Mouse (Mus musculus) CH12F3 (cell line): ENCODE measurements around the gene Flt3.

Experiments
- in situ Hi-C: fragments of 300-500 bp; cut with MboI; formaldehyde crosslinking; loops from 2 replicates; pipeline ENCODE4 v1.14.3; 2020; ENCODE audit warnings: low sequenced_read_pairs

Gene Flt3

DNA sequence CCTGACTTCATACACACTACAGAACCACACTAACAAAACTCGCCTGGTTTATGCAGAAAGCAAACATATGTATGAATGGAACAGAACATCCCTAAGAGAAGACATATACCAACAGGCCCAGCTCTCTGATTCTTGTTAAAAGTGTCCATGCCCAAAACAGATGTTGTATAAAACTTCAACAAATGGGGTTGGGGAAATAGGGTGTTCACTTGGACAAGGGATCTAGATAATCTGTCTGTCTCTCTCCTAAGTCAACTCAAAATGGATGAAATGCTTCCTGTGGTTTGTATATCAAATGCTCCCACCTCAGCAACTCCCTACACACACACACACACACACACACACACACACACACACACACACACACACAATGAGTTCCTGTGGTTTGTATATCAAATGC is 17.7 kb upstream of the Flt3 start:
- in situ Hi-C loops = no loop called here

- in situ Hi-C loops = no loop called here
Measured at GRCm38 (mm10) chr5:147410585-147410984, 10.3 kb upstream of the Flt3 start.

- in situ Hi-C loops = no loop called here
Measured at GRCm38 (mm10) chr5:147408731-147409130, 8.4 kb upstream of the Flt3 start.

- in situ Hi-C loops = no loop called here
Measured at GRCm38 (mm10) chr5:147406135-147406534, 5.8 kb upstream of the Flt3 start.

GRCm38 (mm10) chr5:147402505-147402904 is 2.2 kb upstream of the Flt3 start:
- in situ Hi-C loops = no loop called here

DNA sequence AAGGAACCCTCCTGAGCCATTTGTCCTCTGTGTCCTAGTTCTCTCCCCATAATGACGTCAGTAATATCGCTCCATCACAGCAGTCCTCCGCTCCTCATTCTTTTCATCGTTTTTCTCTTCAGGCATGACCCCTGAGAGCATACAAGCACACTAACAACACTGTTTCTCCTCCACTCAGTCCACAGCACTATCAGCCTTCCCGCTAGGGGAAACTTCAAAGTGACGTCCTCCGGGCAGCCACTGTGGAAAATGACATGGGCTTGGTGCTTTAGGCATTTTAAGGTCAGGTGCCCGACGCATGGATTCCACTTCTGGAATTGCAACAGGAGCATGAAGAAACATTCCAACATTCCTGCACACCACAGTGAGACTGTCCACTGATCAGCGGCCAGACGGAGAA is 735 bp upstream of the Flt3 start:
- in situ Hi-C loops = no loop called here

DNA sequence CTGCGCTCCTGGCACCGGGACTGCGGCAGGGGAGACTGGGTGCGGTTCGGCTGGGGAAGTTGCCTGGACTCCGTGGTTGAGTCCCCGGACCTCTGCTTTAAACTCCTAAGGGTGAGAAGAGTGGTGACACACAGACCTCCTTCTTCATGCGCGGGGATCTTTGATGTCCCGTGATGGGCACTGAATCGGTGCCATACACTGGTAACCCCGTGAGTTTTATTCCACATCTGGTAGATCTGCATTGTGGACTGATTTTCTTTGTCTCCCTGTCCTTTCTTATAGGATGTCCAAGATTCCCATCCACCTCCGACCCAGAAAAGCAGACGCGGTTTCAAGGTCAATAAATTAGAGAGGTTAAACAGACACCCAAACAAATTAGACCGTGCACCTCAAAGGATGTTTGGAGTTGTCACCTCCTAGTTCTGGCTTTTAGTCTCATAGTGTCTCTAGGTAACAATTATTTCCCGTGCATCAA is 253 bp upstream of the Flt3 start:
- in situ Hi-C loops = no loop called here

DNA sequence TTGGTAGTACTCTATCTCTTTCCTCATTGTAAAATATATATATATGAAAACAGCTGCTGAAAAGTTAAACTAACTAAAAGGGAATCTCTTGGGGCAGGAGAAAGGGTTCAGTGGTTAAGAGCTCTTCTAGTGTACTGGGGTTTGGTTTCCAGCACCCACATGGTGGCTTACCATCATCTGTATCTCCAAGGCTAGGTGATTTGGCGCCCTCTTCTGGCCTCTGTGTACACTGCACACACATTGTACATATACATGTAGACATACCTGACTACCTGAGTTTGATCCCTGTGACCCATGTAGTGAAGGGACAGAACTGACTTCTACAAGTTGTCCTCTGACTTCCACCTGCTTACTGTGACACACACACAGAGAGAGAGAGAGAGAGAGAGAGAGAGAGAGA is 5.2 kb downstream of the Flt3 start:
- in situ Hi-C loops = no loop called here

- in situ Hi-C loops = no loop called here
Measured at GRCm38 (mm10) chr5:147392667-147393213, 7.5 kb downstream of the Flt3 start.

- in situ Hi-C loops = no loop called here
Measured at GRCm38 (mm10) chr5:147390772-147391171, 9.5 kb downstream of the Flt3 start.

DNA sequence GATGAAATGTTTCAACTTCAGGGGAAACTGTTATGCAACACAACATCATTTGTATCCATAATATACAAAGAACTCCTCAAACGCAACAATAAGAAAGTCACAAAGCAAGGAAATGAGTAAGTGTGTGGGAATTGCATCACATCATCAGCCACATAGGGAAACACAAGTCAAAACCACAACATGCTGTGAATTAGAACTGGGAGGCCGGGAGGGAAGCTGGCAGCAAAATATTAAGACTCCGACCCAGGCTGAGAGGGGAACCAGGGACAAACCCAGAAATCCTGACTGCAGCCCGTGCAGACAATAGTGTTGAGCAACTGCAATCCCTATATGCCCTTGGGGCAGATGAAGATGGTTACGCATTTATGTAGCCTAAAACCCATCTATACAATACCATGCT is 11.2 kb downstream of the Flt3 start:
- in situ Hi-C loops = no loop called here

- in situ Hi-C loops = no loop called here
Measured at GRCm38 (mm10) chr5:147388376-147389008, 11.8 kb downstream of the Flt3 start.

DNA sequence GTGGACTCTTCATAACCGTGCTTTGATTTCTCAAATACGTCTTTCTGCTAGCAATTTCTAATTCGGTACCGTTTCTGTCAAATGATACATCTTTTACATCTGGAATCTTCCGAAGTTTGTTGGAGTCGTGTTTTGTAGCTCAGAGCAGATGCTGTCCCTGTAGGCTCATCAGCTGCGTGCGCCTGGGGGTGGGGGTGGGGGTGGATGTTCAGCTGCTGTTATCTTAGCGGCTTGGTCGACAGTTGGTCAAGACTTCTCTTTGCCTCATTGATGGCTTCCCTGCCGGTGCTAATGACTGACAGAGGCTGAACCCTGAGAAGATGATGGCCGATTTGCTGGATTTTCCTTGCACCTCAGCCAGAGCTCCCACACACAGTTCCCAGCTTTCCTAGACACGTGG is 13.4 kb downstream of the Flt3 start:
- in situ Hi-C loops = no loop called here

DNA sequence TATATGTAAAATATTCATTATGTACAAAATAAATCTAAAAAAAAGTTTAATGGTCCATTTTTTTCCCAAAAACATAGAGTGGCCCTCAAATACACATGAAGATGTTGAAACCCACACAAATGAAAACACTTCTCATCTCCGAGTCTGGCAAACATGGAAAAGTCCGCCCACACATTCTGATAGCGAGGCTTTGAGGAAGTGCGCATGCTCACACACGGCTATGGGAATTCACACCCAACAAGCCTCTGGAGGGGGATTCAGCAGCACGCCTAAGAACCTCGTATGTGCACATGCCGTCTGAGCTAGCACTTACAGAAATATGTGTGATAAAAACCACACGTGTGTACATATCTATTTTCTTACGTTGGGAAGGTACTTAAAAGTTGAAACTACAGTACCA is 18.9 kb downstream of the Flt3 start:
- in situ Hi-C loops = no loop called here

DNA sequence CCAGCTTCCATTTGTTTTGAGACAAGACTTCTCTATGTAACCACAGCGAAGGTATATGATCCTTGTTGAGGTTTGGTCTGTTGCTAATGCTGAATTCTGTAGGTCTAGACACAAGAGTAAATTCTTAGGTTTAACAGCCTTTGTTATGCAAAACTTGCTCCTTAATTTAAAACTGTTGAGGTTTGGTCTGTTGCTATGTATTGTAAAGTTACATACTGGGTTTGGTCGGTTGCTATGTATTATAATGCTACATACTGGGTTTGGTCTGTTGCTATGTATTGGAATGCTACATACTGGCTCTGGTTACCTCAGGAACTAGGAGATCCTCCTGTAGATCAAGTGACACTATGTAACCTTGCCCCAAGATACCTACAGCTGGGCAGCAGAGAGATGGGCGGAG is 20.8 kb downstream of the Flt3 start:
- in situ Hi-C loops = no loop called here

- in situ Hi-C loops = no loop called here
Measured at GRCm38 (mm10) chr5:147370276-147370675, 30.0 kb downstream of the Flt3 start.

GRCm38 (mm10) chr5:147368221-147368620 is 32.1 kb downstream of the Flt3 start:
- in situ Hi-C loops = no loop called here

DNA sequence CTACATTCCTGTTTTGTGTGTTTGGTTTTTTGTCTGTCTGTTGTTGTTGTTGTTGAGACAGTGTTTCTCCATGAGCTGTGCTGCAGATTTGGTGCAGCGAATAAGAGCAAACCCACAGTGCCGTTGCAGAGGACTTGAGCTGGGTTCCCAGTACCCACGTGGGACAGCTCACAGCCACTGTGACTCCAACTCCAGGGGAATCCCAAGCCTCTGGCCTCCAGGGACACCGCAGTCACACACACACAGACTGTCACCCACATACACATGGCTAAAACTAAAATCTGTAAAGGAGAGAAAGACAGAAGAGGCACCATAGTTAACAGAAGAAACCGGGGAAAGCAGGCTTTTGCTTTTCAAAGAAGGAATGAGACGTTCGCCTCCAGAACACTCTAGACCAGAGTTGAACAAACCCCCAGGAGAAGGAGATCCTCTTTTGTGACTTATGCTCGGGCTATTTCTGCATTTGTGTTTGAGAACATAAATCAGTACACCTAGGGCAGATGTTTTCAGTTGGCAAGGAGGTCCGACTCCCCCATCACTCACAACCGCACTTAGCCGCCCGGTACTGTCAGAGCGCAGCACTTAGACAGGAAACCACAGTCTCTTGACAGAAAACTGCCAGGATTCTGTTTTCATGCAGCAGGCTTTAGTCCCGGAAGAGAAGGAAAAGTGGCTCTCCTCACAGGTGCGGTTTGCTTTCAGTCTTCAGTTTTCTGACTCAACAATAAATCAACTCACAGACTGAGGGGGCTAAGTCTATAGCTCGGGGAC is 34.1 kb downstream of the Flt3 start:
- in situ Hi-C loops = no loop called here

DNA sequence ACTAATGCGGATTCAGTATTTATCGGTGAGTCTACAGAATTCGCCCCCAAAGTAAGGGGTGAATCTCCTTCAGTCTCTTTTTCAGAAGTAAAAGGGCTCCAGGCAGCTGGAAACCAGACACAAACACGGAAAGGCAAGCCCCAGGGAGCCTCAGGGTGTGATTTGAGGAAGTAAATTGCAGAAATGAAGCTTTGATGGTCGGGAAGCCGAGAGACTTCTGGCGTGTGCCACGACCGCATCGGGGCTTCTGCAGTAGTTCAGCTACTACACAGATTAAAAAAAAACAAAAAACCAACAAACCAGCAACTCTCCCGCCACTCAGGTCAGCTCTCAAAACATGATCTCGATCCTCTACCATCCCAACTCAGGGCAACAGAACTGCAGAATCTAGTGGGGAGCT is 37.2 kb downstream of the Flt3 start:
- in situ Hi-C loops = no loop called here

DNA sequence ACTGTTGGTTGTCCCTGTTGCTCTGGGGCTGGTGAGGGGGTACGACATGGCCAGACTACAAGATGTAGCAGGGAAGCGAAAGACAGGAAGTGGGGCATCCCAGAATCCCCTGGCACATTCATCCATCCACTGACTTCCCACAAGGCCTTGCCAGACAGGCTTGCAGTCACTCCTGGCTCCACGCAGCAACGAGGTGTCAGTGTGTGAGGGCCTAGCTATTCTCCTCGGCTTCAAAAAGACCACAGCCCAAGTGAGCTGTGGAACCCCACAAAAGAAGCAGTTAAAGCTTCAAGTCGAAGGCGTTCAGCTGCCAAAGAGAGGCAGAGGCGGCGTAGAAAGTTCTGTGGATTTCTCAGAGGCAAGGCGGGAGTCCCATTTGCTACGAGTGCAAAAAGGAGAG is 41.8 kb downstream of the Flt3 start:
- in situ Hi-C loops = no loop called here

- in situ Hi-C loops = no loop called here
Measured at GRCm38 (mm10) chr5:147357536-147357935, 42.8 kb downstream of the Flt3 start.
